Mouse (Mus musculus): ENCODE results near the gene Arhgap22.

Gene Arhgap22

GRCm38 (mm10) chr14:33214767-33215128, 922 bp downstream of the Arhgap22 start:
- DNase-seq (ENCODE audit: low read depth, low spot score): no peak

- no peak for DNase-seq (ENCODE audit: low read depth, low spot score)
These were observed 1.3 kb downstream of the Arhgap22 start for GRCm38 (mm10) chr14:33215163-33215562.

- DNase-seq (ENCODE audit: low read depth, low spot score): no peak
These were observed 2.8 kb downstream of the Arhgap22 start for GRCm38 (mm10) chr14:33216343-33217208.

GRCm38 (mm10) chr14:33225235-33225634, 11.4 kb downstream of the Arhgap22 start:
- DNase-seq (ENCODE audit: low read depth, low spot score): no peak

- no peak for DNase-seq (ENCODE audit: low read depth, low spot score)
These were observed 16.8 kb downstream of the Arhgap22 start for GRCm38 (mm10) chr14:33230672-33231071.

GRCm38 (mm10) chr14:33231311-33231710, 17.5 kb downstream of the Arhgap22 start:
- DNase-seq (ENCODE audit: low read depth, low spot score): no peak

GRCm38 (mm10) chr14:33232048-33232447, 18.2 kb downstream of the Arhgap22 start:
- no peak for DNase-seq (ENCODE audit: low read depth, low spot score)

GRCm38 (mm10) chr14:33235661-33236060, 21.8 kb downstream of the Arhgap22 start:
- DNase-seq (ENCODE audit: low read depth, low spot score): no peak

GRCm38 (mm10) chr14:33240400-33240799, 26.6 kb downstream of the Arhgap22 start:
- no peak for DNase-seq (ENCODE audit: low read depth, low spot score)

GRCm38 (mm10) chr14:33243261-33243660, 29.4 kb downstream of the Arhgap22 start:
- DNase-seq (ENCODE audit: low read depth, low spot score): no peak

GRCm38 (mm10) chr14:33244519-33244918, 30.7 kb downstream of the Arhgap22 start:
- no peak for DNase-seq (ENCODE audit: low read depth, low spot score)

GRCm38 (mm10) chr14:33244946-33245345, 31.1 kb downstream of the Arhgap22 start:
- no peak for DNase-seq (ENCODE audit: low read depth, low spot score)

GRCm38 (mm10) chr14:33246476-33246875, 32.6 kb downstream of the Arhgap22 start:
- DNase-seq (ENCODE audit: low read depth, low spot score): no peak

GRCm38 (mm10) chr14:33247623-33248022, 33.8 kb downstream of the Arhgap22 start:
- no peak for DNase-seq (ENCODE audit: low read depth, low spot score)

- DNase-seq (ENCODE audit: low read depth, low spot score): no peak
These were observed 34.9 kb downstream of the Arhgap22 start for GRCm38 (mm10) chr14:33248741-33249140.

GRCm38 (mm10) chr14:33250215-33250939, 36.6 kb downstream of the Arhgap22 start:
- no peak for DNase-seq (ENCODE audit: low read depth, low spot score)

- no peak for DNase-seq (ENCODE audit: low read depth, low spot score)
These were observed 37.3 kb downstream of the Arhgap22 start for GRCm38 (mm10) chr14:33250956-33251745.

GRCm38 (mm10) chr14:33258256-33258655, 44.4 kb downstream of the Arhgap22 start:
- no peak for DNase-seq (ENCODE audit: low read depth, low spot score)

GRCm38 (mm10) chr14:33260131-33260530, 46.3 kb downstream of the Arhgap22 start:
- no peak for DNase-seq (ENCODE audit: low read depth, low spot score)

- no peak for DNase-seq (ENCODE audit: low read depth, low spot score)
These were observed 51.0 kb downstream of the Arhgap22 start for GRCm38 (mm10) chr14:33264795-33265194.

- DNase-seq (ENCODE audit: low read depth, low spot score): no peak
These were observed 62.4 kb downstream of the Arhgap22 start for GRCm38 (mm10) chr14:33276240-33276639.

- DNase-seq (ENCODE audit: low read depth, low spot score): no peak
These were observed 64.5 kb downstream of the Arhgap22 start for GRCm38 (mm10) chr14:33278374-33278773.

All from retina, adult 2 months (tissue).